Mouse (Mus musculus) olfactory bulb, adult 2 months (tissue): ENCODE data around the gene Abhd5.

Experiments
- CTCF ChIP-seq: fragments of 200-500 bp; IDR thresholded peaks from 2 replicates; pipeline ENCODE4 v1.5.1; 2012; ENCODE audit warnings: low read depth, mild to moderate bottlenecking, low read length, moderate library complexity; ENCODE audit not compliant: insufficient read depth
- POLR2A ChIP-seq: fragments of 200-500 bp; IDR thresholded peaks from 2 replicates; pipeline ENCODE4 v1.6.1; 2012; ENCODE audit warnings: mild to moderate bottlenecking, low read depth, low read length, moderate library complexity; ENCODE audit not compliant: insufficient read depth

- no peak for TF ChIP-seq POLR2A
- TF ChIP-seq CTCF, result no peak
These were observed 6.2 kb downstream of the Abhd5 start for GRCm38 (mm10) chr9:122357626-122358025.
